Mouse (Mus musculus) common myeloid progenitor, adult 5-6 weeks (primary cell): ENCODE data around the gene Serpina3c. TPM values are rescaled to one million over a fixed set of nuclear protein-coding genes. Genes with fewer than 3 reads are reported as not detected.
A peak's percentile ranks its signal among the peaks of the same experiment; 100 is the strongest.

Experiments
- ATAC-seq: replicated peaks from 2 replicates; pipeline ENCODE4 v1.8.0; 2016; ENCODE audit warnings: low read depth, mild to moderate bottlenecking, moderate TSS enrichment, inconsistent platforms; ENCODE audit not compliant: poor library complexity, severe bottlenecking
- total RNA-seq: library from RNA; stranded (forward); fragments of 200-1000, 187-1606 nt; gene quantifications from 2 replicates; pipeline ENCODE4 v1.2.3, GENCODE M21; 2017

Serpina3c gene
- total RNA-seq: not detected in 2 replicates

DNA sequence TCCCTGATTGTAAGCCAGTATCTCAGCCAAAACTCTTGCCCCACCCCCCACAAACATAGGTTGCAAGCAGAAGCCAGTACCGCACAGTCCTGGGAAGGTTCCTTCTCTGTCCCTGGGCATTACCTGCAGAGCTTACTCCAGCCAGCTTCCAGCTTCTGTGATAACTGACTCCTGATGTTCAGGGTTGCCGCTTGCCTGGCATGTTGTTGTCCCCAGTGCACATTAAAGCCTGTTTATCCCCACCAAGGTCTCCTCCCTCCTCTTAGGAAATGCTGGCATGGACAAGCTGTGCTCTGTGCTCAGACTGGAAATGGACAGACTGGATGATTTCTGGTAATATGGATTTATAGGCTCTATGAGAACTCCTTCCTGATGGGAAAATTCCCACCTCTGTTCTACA lies at the start of gene Serpina3c:
Gene Serpina3c (minus strand): TSS at position 215 of the 400 bp plus-strand sequence.
- ATAC-seq: no peak

DNA sequence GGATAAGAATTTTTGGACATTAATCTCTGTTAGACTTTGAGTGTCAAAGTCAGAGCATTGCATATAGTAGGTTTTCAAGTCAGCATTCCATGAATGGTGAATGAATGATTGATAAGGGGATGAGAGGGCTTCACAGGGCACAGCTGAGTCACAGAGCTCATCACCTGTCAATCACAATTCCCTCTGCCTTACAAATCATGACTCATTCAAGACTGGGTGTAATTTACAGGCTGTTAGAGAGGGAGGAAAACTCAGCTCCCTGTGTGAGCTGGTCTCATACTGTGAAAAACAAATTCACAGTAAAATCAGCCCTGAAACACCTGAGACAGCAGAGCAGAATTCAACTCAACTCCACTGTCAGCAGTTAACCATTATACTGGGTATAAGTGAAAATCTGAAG lies 37.2 kb upstream of the Serpina3c start:
- ATAC-seq: no peak

DNA sequence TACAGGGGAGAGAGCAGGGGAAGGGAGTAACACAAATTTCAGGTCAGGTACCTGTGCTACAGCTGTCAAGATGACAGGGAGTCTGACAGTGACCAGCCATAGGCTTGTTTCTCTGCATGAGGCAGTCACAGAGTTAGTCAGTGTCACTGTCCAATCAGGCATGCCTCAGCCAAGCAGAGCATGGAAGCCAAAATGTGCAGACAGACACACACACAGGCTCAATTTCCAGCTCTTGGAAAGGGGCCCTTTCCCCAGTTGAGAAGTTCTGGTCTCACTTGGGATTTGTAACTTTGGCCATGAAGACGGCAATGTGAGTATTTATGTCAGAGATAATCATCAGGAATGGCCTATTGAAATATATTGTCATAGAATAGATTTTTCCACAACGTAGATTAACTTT lies 35.6 kb upstream of the Serpina3c start:
- ATAC-seq: no peak

DNA sequence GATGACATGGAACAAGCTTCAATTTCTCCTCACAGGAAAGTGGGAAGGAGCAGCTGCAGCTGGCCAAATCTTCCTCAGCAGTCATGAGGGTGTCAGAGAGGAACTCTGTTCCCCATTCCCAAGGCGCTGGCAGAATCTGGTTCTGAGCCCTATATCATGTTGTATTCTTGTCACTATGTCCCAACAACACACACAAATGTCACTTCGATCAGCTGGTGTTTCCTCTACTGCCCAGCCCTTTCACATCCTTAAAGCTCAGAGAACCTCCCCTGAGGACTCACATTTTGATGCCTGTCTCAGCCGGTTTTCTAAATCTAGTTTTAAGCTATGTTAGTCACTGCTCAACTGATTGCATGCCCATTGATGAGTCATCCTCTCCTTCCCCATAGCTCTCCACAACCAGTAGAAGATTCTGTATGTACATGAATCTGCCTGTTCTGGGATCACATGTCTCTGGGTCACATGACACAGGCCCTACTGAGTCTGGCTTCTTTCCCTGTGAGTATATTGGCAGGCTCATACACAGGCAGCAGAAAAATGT lies 32.4 kb upstream of the Serpina3c start:
- peak; percentile 59 for ATAC-seq

DNA sequence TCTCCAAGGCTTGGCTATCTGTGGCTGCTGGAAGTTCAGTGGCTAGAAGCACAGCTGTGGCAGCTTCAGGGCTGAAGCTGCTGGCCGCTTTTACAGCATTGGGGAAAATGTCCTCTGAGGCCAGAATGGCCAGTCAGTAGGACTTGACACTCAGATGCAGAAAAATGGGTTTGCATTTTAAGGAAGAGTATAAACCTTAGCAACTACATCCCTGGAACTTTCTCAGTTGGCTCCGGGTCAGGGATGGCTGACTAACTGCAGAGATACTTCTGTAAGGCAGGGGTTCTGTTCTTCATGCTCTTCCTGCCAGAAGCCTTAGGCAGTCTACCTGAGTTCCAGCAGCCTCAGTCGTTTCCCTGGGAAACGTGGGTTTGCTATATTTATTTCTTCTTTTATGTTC lies 31.4 kb upstream of the Serpina3c start:
- no peak for ATAC-seq

DNA sequence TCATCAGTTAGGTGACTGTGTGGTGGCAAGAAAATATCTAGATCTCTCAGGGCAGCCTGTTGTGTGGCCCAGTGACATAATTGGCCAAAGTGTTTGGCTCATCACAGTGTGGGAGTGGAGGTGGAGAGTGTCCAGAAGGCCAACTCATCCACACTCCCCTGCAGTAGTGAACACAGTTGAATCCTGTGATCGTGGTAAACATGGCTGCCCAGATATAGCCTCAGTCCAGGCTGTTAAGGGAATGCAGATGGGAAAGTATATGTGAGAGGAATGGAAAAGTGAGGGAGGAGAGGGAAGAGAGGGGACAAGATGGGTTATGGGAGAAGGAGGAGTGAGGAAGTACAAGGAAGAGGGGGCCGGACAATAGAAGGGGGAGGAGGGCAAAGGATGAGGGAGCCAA lies 25.3 kb upstream of the Serpina3c start:
- no peak for ATAC-seq

DNA sequence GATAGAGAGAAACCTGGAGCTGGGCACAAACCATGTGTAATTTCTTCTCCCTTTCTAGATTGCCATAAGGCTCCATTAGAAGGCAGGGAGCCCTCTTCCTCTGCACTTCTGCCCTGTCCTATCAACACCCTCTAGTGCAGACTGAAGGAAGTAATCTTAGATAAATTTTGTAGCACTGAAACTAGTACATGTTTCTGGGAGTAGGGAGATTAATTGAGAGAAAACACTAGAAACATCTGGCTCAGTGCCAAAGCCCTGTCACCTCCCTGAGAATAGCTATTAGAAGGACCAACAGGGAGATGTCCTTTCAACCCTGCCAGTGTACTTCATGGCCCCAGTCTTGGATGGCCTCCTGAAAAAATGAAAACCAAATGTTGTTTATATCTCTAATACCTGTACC lies 24.9 kb upstream of the Serpina3c start:
- 0 out of 2 replicates have a peak, but pooled peaks have one; percentile 39 for ATAC-seq

DNA sequence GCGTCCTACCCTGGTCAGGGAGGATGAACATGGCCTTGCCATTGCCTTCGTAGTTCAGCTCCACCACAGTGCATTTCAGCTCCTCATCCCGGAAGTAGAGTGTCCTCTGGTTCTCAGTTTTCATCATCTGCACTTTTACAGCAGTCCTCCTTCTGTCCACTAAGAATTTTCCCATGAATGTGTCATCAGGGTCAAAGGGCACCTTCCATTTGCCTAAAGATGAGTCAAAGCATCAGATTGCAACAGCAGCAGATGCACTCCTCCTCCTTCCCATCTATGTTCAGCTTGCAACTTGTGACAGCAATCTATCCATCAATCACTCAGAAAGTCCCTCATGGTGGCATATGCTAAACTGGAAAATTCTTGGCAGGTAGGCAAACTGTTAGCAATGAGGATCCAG lies 22.0 kb upstream of the Serpina3c start:
- no peak for ATAC-seq

DNA sequence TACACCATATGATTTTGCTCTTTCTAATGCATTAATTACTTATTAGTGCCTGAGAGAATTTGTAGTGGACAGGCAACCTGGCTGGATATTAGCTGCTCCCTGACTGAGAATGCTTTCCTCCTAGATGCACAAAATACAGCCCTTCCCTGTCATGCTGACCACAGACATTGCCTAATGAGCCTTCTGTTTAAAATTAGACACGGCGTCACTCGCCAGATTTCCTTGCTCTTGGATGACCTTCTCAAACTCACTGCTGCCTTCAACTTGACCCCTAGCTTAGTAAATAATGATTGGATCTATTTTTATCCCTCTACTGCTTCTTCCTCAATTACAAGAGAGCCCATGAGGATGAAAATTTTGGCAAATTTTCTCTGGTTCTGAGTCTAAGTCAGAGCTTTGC lies 21.1 kb upstream of the Serpina3c start:
- ATAC-seq: peak; percentile 66

DNA sequence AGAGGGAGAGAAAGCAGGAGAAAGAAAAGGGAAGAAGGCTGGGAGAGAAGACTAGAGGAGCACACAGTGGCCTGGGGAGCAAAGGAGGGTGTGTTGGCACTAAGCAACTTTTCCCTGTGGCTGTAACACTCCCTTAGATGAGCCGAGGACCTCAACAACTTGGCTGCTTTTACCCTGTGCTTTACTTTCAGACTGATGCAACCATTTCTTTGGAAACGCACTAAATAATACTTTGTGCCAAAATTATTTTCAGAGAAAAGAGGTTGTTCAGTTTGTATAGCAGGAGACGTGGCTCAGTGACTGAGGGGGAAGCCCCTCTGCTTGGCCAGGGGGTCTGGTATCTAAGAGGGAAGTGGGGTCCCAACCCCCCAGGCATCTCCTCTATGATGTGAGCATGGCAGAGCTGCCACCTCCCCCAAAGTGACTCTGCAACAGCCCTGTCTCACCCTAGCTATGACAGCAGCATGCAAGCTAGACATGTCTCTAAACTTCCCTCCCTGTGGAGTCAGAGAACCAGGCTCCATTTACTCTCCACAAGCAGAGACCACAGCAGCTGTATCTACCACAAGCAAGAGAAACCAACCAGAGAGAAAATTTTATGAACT lies 527 bp downstream of the Serpina3c start:
- no peak for ATAC-seq

DNA sequence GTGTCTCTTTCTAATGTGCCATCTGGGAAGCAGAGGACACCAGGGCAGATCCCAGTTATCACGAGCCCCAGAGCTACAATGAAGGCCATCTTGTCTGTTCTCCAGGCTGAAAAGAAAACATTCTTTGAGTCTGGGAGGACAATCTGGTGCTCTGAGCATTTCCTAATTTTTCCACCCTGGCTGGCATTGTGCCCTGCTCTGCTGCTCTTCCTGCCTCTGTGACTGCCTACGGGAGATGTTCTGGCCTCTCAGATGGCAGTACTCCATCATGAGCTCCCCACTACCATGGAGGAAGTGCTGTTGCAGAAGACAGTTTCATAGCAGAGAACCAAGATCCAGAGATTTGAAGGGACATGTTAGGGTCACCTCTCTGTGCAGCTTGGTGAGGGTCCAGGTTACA lies 1.7 kb downstream of the Serpina3c start:
- no peak for ATAC-seq

DNA sequence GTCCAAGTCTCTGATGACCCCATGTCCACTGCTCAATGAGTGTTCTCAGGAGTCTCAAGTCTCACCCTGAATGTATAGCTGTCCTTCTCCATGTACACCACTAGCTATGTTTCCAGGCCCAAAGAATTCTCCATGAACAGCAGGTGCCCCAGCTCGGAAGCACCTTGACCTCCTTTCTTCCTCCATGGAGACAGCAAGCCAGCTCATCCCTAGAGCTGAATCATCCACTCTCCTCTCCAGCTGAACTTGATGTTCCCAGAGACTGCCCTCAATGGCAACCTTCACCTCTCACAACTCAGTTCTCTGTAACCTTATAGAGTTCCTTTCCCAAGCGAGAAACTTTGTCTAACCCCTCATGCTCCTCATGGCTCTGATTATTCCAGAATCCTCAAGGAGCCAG lies 8.1 kb downstream of the Serpina3c start:
- no peak for ATAC-seq

DNA sequence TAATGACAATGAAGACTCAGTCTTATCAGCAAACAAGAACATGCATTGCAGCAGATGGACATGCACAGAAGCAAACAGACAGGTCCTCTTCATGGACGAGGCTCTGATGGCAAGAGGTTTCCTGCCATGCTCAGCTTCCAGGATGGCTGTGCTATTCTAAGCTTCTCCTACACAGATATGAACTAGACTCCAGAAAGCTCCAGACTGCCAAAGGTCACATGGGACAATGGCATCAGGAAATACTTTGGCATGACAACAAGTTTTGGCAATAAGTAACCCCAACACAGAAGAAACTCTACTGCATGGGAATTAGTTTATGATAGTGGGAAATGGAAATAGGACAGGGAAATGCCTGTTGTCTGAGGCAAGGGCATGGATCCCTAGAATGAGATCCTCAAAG lies 10.4 kb downstream of the Serpina3c start:
- ATAC-seq: no peak

DNA sequence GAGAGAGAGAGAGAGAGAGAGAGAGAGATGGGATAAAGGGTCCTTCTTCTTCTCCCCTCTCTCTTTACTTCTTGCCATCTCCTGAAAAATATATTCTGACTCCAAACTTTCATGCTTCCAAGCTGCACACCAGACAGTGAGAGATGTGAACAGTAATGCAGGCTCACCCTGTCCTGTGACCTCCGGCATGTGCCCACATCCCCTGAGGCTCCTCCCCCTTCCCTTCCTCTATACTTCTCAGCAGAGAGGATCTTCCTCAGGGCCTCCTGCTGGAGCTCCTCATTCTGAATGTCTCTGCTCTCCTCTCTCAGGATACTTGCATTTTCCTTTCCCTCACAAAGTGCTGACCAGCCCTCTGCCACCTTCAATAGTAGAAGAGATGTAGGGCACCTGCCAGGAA lies 11.2 kb downstream of the Serpina3c start:
- peak; percentile 99 for ATAC-seq

DNA sequence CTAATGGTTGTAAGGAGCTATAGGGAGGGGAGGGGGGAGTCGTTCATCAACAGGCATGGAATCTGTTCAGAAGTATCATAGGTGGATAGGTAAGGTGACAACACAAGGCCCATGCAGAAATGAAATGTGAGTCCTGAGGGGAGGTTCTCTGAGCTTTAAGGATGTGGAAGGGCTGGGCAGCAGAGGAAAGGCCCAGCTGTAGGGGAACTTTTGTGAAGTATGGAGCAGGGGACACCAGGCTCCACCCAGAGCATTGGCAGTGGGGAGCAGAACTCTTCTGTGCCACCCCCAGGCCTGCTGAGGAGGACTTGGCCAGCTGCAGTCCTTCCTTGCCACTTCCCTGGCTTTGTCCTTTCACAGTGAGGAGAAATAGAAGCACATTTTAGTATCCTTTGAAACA lies 12.2 kb downstream of the Serpina3c start:
- no peak for ATAC-seq

DNA sequence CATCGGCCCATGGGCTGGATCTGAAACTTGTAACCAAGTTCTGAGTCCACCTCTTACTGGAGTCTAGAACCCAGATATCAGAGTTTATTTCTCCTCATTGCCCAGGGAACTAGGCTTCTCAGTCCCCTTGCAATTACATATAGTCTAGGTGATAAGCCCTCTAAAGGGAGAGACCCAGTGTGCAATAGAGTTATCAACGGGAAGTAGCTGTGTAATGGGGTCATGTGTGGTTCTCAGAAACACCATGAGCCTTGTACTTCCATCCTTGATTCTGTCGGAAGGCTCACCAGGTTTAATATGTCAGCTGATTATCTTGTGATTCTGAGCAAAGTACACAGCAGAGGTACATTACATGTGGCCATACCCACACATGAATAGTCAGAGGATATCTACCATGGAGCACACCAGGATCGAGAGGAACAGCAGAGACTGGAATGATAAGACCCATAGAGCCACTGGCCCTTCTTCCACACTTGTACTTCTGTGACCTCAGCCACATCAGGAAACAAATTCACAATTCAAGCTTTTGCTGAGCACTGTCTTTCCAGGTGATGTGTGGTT lies 13.0 kb downstream of the Serpina3c start:
- no peak for ATAC-seq

DNA sequence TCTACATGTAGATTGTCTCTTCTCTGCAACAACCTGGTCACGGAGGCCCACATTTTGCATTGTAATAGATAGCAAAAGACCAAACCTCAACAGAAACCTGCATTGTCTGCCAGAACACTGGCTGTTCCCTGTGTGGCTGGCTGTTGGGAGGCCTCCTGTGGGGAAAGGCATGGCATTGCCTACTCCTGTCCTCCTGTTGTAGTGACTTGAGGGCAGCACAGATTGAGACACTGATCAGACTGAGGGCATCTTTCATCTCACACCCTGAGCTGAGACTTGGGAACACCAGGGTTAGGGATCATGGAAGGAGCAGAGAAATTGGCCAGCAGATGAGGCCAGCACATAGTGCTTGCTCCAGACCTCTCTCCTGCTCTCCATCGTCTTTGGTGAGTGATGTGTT lies 15.5 kb downstream of the Serpina3c start:
- no peak for ATAC-seq

DNA sequence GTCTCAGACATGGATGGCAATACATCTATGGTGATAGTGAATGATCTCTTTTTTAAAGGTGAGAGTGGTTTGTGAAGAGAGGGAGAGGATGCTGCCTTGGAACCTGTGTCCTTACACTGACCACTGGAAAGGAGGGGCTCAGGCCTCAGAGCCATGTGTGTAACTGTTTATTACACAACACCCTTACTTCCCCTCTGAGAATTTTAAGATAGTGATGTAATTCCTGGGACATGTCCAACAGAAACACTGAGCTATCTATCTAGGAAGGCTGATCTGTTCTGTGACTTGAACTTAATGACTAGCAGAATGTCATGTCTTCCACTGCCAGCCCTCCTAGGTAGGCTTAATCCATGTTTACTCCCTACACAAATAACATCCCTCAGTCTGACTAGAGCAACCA lies 22.6 kb downstream of the Serpina3c start:
- peak; percentile 77 for ATAC-seq

DNA sequence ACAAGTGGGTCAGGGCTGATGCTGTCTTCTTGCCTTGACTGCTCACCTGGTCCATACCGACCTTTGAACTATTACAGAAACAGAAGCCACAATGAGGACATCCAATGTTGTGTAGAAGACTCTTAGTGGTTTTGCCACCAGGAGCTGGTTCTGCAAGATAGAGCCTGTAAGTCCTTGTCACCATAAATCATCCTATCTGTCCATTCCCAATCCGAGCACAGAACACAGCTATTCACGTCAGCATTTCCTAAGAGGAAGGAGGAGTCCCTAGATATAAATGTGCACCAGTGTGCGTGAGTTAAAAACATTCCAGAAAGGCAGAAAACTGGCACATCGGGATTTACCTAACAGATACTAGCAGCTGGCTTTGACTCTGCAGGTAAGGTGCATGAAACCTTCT lies 26.0 kb downstream of the Serpina3c start, which contains the start of gene Serpina3b:
Gene Serpina3b (plus strand): TSS at position 301 of the 400 bp plus-strand sequence.
- no peak; the same call in 1 of the 2 replicates for ATAC-seq

DNA sequence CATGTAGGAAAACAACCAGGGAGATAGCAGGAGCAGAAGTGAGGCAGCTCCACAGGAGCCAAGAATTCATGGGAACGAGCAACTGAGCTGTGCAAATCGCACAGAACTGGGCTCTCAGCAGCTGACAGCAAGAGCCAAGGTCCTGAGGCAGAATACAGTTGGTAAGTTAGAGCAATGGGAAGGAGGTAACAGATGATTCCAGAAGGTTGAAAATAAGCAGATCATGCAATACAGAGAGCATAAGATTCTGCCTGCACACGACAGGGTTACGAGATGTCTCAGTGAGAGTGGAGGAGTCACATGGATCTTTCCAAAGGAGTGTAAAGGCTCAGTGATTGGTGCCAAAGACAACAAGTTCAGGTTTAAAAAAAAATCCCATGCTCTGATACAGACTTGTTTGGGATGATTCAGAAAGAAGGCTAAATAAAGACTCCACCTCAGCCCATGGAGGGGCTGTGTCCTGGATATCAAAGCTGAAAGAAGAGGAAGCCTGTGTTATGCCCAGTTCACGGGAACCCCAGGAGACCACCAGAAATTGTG lies 28.6 kb downstream of the Serpina3c start:
- no peak for ATAC-seq

DNA sequence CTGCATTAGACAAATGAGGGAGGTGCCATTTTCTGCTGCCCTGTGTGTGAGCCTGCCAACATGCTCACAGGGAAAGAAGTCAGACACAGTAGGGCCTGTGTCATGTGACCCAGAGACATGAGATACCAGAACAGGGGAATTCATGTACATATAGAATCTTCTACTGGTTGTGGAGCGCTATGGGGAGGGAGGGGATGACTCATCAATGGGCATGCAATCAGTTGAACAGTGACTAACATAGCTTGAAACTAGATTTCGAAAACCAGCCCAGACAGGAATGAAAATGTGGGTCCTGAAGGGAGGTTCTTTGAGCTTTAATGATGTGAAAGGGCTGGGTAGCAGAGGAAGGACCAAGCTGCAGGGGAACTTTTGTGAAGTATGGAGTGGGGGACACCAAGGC lies 29.7 kb downstream of the Serpina3c start:
- no peak for ATAC-seq

DNA sequence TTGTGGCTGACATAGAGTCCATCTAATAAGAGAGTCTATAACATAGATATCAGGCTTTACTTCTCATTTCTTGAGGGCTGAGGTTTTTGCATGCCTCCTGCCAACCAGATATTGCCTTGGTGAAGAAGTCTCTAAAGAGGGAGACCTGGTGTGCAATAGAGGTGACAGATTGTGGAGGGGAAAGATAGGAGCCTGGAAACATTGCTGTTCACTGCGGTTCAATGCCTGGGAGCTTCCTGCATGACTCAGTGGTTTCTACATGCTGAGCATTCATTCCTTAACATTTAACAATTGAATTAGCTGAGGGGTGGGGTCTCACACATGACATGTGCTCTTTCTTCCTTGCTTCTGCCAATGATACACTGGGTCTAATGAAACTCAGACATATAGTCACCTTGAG lies 30.6 kb downstream of the Serpina3c start:
- peak; percentile 74 for ATAC-seq
